Mouse (Mus musculus): Measurements from ENCODE around the gene Wdr24. TPM values are rescaled to one million over a fixed set of nuclear protein-coding genes. Genes with fewer than 3 reads are reported as not detected.
A peak's percentile ranks its signal among the peaks of the same experiment; 100 is the strongest.
"Not testable (repeated sequence)": the region's sequence is repeated elsewhere in the genome, so short reads cannot be mapped to it uniquely, and the experiment has no call there.

Gene Wdr24
- polyA plus RNA-seq, 1 experiment from 2014 or later: 35.3 TPM

DNA sequence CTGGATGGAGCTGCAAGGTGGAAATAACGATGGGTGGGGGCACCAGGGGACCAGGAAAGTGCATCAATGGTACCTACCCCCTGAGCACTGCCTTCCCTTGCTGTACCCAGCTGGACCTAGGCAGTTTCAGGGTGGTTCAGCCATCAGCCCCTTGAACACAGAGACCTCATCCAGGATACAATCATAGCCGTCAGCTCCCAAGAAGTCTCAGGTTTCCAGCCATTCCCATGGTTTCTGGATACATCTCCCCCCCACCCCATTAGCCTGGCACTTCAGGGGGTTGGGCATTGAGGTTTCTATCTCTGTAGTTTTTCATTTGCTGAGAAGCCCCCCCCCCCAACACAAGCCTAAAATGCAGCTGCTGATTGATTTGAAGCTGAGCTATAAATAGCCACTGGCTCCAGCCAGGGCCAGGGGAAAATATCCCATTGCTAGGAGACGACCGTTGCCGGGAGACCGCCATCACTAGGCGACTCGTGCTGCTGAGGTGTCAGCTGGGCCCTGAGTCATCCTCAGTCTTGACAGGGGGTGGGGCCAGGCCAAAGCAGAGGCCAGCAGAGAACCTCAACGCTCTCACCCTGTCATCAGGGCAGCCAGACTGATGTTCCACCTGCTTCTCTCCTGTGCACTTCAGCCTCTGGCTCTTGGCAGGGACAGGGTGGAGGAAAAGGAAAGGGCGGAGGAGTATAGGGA is 20.5 kb upstream of the Wdr24 start:
- Histone ChIP-seq H3K27ac (ENCODE audit: low read length) (no peak overlapping the region), H3K4me2 (replicated peaks; ENCODE audit: low read depth, low read length) (no peak overlapping the region), H3K4me3 (ENCODE audit: low read length) (no peak overlapping the region), H3K9me3 (ENCODE audit: low read length) (no peaks in the 10 kb centered on the region), H3K36me3 (ENCODE audit: insufficient read depth, low read length) (no peaks in the 10 kb centered on the region), H3K9ac (replicated peaks; ENCODE audit: low read length) (no peak overlapping the region), H3K4me1 (ENCODE audit: insufficient read depth, low read length) (no peaks in the 10 kb centered on the region), H3K27me3 (ENCODE audit: insufficient read depth, low read length) (peaks cover 16% of the 10 kb centered on the region)
- ATAC-seq (ENCODE audit: low FRiP score, low TSS enrichment): peak; percentile 23; the same call in 1 of the 2 replicates
- WGBS: 8% methylated on average over 10 of the region's 10 CpGs

DNA sequence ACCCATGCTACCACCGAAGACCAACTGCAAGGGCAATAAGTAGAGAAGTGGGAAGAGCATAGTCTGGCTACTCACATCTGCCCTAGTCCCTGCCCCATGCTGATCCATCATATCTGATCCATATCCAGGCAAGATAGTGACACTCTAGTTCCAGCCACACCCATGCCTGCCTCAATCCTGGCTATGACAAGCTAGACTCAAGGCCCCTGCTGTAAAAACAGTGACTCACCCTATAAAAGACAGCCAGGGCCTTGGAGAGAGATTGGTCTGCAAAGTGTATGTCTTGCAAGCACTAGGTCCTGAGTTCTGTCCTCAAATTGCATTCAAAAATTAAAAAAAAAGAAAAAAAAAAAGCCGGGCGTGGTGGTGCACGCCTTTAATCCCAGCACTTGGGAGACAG is 16.9 kb upstream of the Wdr24 start:
- H3K27ac ChIP-seq (ENCODE audit: low read length): no peak overlapping the region
- no peak overlapping the region for H3K4me2 ChIP-seq (replicated peaks; ENCODE audit: low read depth, low read length)
- H3K4me3 ChIP-seq (ENCODE audit: low read length): no peak overlapping the region
- no peaks in the 10 kb centered on the region for H3K9me3 ChIP-seq (ENCODE audit: low read length)
- peaks cover 42% of the 10 kb centered on the region for H3K27me3 ChIP-seq (ENCODE audit: insufficient read depth, low read length)
- ATAC-seq (ENCODE audit: low FRiP score, low TSS enrichment): no peak
- H3K4me1 ChIP-seq (ENCODE audit: insufficient read depth, low read length): peaks cover 10% of the 10 kb centered on the region; the same call in 1 of the 2 replicates
- no peaks in the 10 kb centered on the region for H3K36me3 ChIP-seq (ENCODE audit: insufficient read depth, low read length)
- H3K9ac ChIP-seq (replicated peaks; ENCODE audit: low read length): no peak overlapping the region
- 80% methylated on average over 4 of the region's 4 CpGs for WGBS

- not testable (repeated sequence) for H3K9me3 ChIP-seq (ENCODE audit: low read length); H3K27ac ChIP-seq (ENCODE audit: low read length); H3K4me2 ChIP-seq (replicated peaks; ENCODE audit: low read depth, low read length); H3K36me3 ChIP-seq (ENCODE audit: insufficient read depth, low read length); H3K4me3 ChIP-seq (ENCODE audit: low read length); H3K9ac ChIP-seq (replicated peaks; ENCODE audit: low read length); ATAC-seq (ENCODE audit: low FRiP score, low TSS enrichment)
- Histone ChIP-seq H3K27me3 (ENCODE audit: insufficient read depth, low read length) (peaks cover 47% of the 10 kb centered on the region), H3K4me1 (ENCODE audit: insufficient read depth, low read length) (peaks cover 10% of the 10 kb centered on the region; the same call in 1 of the 2 replicates)
- WGBS: 50% methylated on average over 2 of the region's 2 CpGs
Observed at GRCm38 (mm10) chr17:25807452-25807851, 16.0 kb upstream of the Wdr24 start.

- no peaks in the 10 kb centered on the region for H3K36me3 ChIP-seq (ENCODE audit: insufficient read depth, low read length)
- no peak for ATAC-seq (ENCODE audit: low FRiP score, low TSS enrichment)
- H3K27me3 ChIP-seq (ENCODE audit: insufficient read depth, low read length): peaks cover 49% of the 10 kb centered on the region
- peaks cover 10% of the 10 kb centered on the region; the same call in 1 of the 2 replicates for H3K4me1 ChIP-seq (ENCODE audit: insufficient read depth, low read length)
- 29% methylated on average over 5 of the region's 5 CpGs for WGBS
- H3K4me2 ChIP-seq (replicated peaks; ENCODE audit: low read depth, low read length): 0 out of 2 replicates have a peak overlapping the region, but pooled peaks have one; percentile 97
- H3K9me3 ChIP-seq (ENCODE audit: low read length): no peaks in the 10 kb centered on the region
- H3K4me3 ChIP-seq (ENCODE audit: low read length): peak overlapping the region; percentile 63; the same call in 1 of the 2 replicates
- no peak overlapping the region for H3K27ac ChIP-seq (ENCODE audit: low read length)
- H3K9ac ChIP-seq (replicated peaks; ENCODE audit: low read length): no peak overlapping the region
Observed at GRCm38 (mm10) chr17:25808028-25808427, 15.4 kb upstream of the Wdr24 start.

GRCm38 (mm10) chr17:25808789-25809605 is 14.4 kb upstream of the Wdr24 start, which contains the start of gene Fbxl16:
Fbxl16 (plus strand) TSS chr17:25809085.
- Histone ChIP-seq H3K9me3 (ENCODE audit: low read length) (no peaks in the 10 kb centered on the region), H3K4me3 (ENCODE audit: low read length) (peak within 1 kb of the TSS; percentile 63), H3K27me3 (ENCODE audit: insufficient read depth, low read length) (peaks cover 43% of the 10 kb centered on the region), H3K4me2 (replicated peaks; ENCODE audit: low read depth, low read length) (peak within 1 kb of the TSS; percentile 97), H3K4me1 (ENCODE audit: insufficient read depth, low read length) (peaks cover 10% of the 10 kb centered on the region; the same call in 1 of the 2 replicates), H3K27ac (ENCODE audit: low read length) (no peak within 1 kb of the TSS), H3K9ac (replicated peaks; ENCODE audit: low read length) (peak within 1 kb of the TSS; percentile 62), H3K36me3 (ENCODE audit: insufficient read depth, low read length) (no peaks in the 10 kb centered on the region)
- WGBS: under 1% methylated on average over 80 of the region's 100 CpGs
- peak; percentile 72 for ATAC-seq (ENCODE audit: low FRiP score, low TSS enrichment)

DNA sequence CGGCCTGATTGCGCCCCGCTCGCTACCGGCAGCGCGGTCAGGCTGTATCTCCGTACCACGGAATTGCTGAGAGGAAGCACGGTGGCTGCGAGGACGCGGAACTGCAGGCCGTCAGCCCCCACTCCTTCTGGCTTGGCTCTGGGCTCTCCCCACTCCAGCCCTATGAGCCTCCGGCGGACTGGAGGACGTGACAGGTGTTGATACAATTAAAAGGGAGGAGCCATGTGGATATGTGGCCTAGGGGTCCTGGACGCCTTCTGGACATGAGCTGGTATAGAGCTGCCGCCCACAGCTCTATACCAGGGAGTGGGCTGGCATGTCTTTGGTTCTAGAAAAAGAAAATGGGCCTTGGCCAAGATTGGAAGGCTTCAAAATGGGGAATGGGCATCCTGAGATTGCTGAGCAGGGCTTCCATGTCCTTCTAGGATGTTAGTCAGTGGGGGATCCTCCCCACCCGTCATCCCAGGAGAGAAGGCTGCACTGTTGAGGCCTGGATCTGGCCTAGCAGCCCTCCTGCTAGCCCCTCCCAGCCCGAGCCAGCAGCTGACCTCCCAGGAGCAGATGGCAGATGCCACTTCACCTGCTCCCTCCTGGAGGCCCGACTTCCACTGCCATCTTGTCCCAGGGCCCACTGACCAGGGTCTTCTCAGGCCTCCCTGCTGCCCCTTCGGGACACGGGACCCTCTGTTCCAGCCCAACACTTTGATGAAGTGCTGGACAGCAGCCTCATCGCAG is 13.7 kb upstream of the Wdr24 start:
- peak; percentile 46 for ATAC-seq (ENCODE audit: low FRiP score, low TSS enrichment)
- peak overlapping the region; percentile 62 for H3K9ac ChIP-seq (replicated peaks; ENCODE audit: low read length)
- H3K27ac ChIP-seq (ENCODE audit: low read length): no peak overlapping the region
- 7% methylated on average over 23 of the region's 25 CpGs for WGBS
- no peaks in the 10 kb centered on the region for H3K36me3 ChIP-seq (ENCODE audit: insufficient read depth, low read length)
- peak overlapping the region; percentile 63 for H3K4me3 ChIP-seq (ENCODE audit: low read length)
- H3K4me1 ChIP-seq (ENCODE audit: insufficient read depth, low read length): peaks cover 10% of the 10 kb centered on the region; the same call in 1 of the 2 replicates
- peaks cover 47% of the 10 kb centered on the region for H3K27me3 ChIP-seq (ENCODE audit: insufficient read depth, low read length)
- peak overlapping the region; percentile 97 for H3K4me2 ChIP-seq (replicated peaks; ENCODE audit: low read depth, low read length)
- H3K9me3 ChIP-seq (ENCODE audit: low read length): no peaks in the 10 kb centered on the region

DNA sequence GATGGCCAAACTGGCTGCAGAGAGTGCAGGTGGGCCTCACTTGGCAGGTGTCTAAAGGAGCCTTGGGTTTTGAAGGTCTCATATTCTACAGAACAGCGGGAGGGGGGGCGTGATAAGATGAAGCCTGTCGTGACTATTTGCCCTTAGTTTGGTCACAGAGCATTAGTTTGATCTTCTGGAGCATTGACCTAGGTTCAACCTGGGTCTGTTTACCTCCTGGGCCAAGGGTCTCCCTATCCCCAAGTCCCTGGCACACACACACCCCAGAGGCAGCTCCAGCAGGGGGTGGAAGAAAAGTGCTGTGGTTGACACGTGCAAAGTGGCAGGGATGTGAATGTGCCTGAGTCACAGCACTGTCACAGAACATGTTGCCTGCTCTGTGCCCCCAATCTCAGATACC is 12.5 kb upstream of the Wdr24 start:
- Histone ChIP-seq H3K27me3 (ENCODE audit: insufficient read depth, low read length) (peaks cover 51% of the 10 kb centered on the region), H3K4me3 (ENCODE audit: low read length) (no peak overlapping the region)

DNA sequence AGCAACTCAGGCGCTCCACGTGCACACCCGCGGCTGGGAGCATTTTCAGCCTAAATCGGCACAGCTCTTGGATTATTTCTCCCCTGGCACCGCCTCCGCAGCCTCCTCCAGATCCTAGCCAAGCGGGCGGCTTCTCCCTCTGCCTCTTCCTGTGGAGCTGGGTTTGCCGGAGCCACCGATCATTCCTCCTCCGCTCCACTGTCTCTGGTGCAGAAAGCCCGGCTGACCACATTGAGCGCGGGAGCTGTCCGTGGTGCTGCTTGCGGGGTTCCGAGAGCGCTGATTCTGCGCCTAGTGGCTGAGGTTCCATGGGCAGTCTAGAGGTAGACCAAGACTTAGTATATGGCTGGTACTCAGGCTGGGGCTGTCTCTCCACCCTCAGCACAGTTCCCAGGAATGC is 10.0 kb upstream of the Wdr24 start:
- no peaks in the 10 kb centered on the region for H3K36me3 ChIP-seq (ENCODE audit: insufficient read depth, low read length)
- H3K4me2 ChIP-seq (replicated peaks; ENCODE audit: low read depth, low read length): no peak overlapping the region
- no peak overlapping the region for H3K9ac ChIP-seq (replicated peaks; ENCODE audit: low read length)
- H3K4me1 ChIP-seq (ENCODE audit: insufficient read depth, low read length): peaks cover 10% of the 10 kb centered on the region; the same call in 1 of the 2 replicates
- no peak overlapping the region for H3K4me3 ChIP-seq (ENCODE audit: low read length)
- H3K9me3 ChIP-seq (ENCODE audit: low read length): no peaks in the 10 kb centered on the region
- ATAC-seq (ENCODE audit: low FRiP score, low TSS enrichment): peak; percentile 49
- H3K27ac ChIP-seq (ENCODE audit: low read length): no peak overlapping the region
- under 1% methylated on average over 19 of the region's 20 CpGs for WGBS
- peaks cover 55% of the 10 kb centered on the region for H3K27me3 ChIP-seq (ENCODE audit: insufficient read depth, low read length)

More for the DNA sequence above, 12.5 kb upstream of the Wdr24 start:
- no peak for ATAC-seq (ENCODE audit: low FRiP score, low TSS enrichment)
- Histone ChIP-seq H3K36me3 (ENCODE audit: insufficient read depth, low read length) (no peaks in the 10 kb centered on the region), H3K9me3 (ENCODE audit: low read length) (no peaks in the 10 kb centered on the region), H3K27ac (ENCODE audit: low read length) (no peak overlapping the region), H3K4me2 (replicated peaks; ENCODE audit: low read depth, low read length) (no peak overlapping the region), H3K4me1 (ENCODE audit: insufficient read depth, low read length) (peaks cover 10% of the 10 kb centered on the region; the same call in 1 of the 2 replicates), H3K9ac (replicated peaks; ENCODE audit: low read length) (no peak overlapping the region)
- WGBS: 77% methylated on average over 4 of the region's 4 CpGs

- no peak overlapping the region for H3K4me2 ChIP-seq (replicated peaks; ENCODE audit: low read depth, low read length)
- no peak overlapping the region for H3K9ac ChIP-seq (replicated peaks; ENCODE audit: low read length)
- no peak overlapping the region for H3K27ac ChIP-seq (ENCODE audit: low read length)
- H3K4me1 ChIP-seq (ENCODE audit: insufficient read depth, low read length): 0 out of 2 replicates have a peak, but pooled peaks cover 5% of the 10 kb centered on the region
- 87% methylated on average over 11 of the region's 11 CpGs for WGBS
- H3K36me3 ChIP-seq (ENCODE audit: insufficient read depth, low read length): no peaks in the 10 kb centered on the region
- H3K9me3 ChIP-seq (ENCODE audit: low read length): no peaks in the 10 kb centered on the region
- no peak for ATAC-seq (ENCODE audit: low FRiP score, low TSS enrichment)
- peaks cover 49% of the 10 kb centered on the region for H3K27me3 ChIP-seq (ENCODE audit: insufficient read depth, low read length)
- no peak overlapping the region for H3K4me3 ChIP-seq (ENCODE audit: low read length)
Observed at GRCm38 (mm10) chr17:25817662-25818061, 5.8 kb upstream of the Wdr24 start.
